Mouse (Mus musculus) C2C12 (cell line): ENCODE results near the gene Lrrc8b. TPM values are rescaled to one million over a fixed set of nuclear protein-coding genes. Genes with fewer than 3 reads are reported as not detected.

Experiments
- H3K27me3 ChIP-seq: one replicate; pipeline ENCODE4 v1.6.1; 2011; ENCODE audit not compliant: control insufficient read depth, insufficient read depth, insufficient read length
- H3K36me3 ChIP-seq: one replicate; pipeline ENCODE4 v1.6.1; 2011; ENCODE audit not compliant: control insufficient read depth, insufficient read depth
- H3K4me3 ChIP-seq: one replicate; pipeline ENCODE4 v1.5.1; 2011; ENCODE audit warnings: mild to moderate bottlenecking, control low read depth; ENCODE audit not compliant: poor library complexity, insufficient read depth, severe bottlenecking
- H3K79me2 ChIP-seq: one replicate; pipeline ENCODE4 v1.6.1; 2011; ENCODE audit not compliant: control insufficient read depth, insufficient read depth
- H3K79me3 ChIP-seq: one replicate; pipeline ENCODE4 v1.6.1; 2011; ENCODE audit warnings: low read depth, control low read depth
- H3ac ChIP-seq: one replicate; pipeline ENCODE3; 2011; ENCODE audit warnings: low read depth; ENCODE audit not compliant: control insufficient read depth, insufficient read length
- CEBPB ChIP-seq: IDR thresholded peaks from one replicate; pipeline ENCODE4 v1.6.1; 2011; ENCODE audit warnings: low read depth, mild to moderate bottlenecking, control low read depth, moderate library complexity
- CTCF ChIP-seq: IDR thresholded peaks from one replicate; pipeline ENCODE4 v1.5.1; 2011; ENCODE audit not compliant: control insufficient read depth, insufficient read depth, insufficient read length
- FOSL1 ChIP-seq: IDR thresholded peaks from one replicate; pipeline ENCODE4 v1.8.0; 2011; ENCODE audit warnings: mild to moderate bottlenecking, low read length; ENCODE audit not compliant: poor library complexity, insufficient read depth, severe bottlenecking
- MAX ChIP-seq: IDR thresholded peaks from one replicate; pipeline ENCODE4 v1.6.1; 2011; ENCODE audit warnings: mild to moderate bottlenecking, control low read depth
- MYOD1 ChIP-seq: IDR thresholded peaks from one replicate; pipeline ENCODE4 v1.6.1; 2011; ENCODE audit warnings: low read depth; ENCODE audit not compliant: control insufficient read depth, insufficient read length
- MYOG ChIP-seq: IDR thresholded peaks from one replicate; pipeline ENCODE4 v1.6.1; 2011; ENCODE audit not compliant: control insufficient read depth, insufficient read length; ENCODE audit errors: extremely low read depth
- USF1 ChIP-seq: IDR thresholded peaks from one replicate; pipeline ENCODE4 v1.6.1; 2011; ENCODE audit warnings: low read depth, mild to moderate bottlenecking, control low read depth, moderate library complexity
- polyA plus RNA-seq: library from polyadenylated mRNA; unstranded; fragments of >200 nt; fragmentation: generic; extraction: Trizol; gene quantifications from one replicate; pipeline ENCODE4 v1.2.1, GENCODE M21; 2012; ENCODE audit warnings: missing spikeins

The Lrrc8b gene
- polyA plus RNA-seq, 1 experiment, result 6.0 TPM

DNA sequence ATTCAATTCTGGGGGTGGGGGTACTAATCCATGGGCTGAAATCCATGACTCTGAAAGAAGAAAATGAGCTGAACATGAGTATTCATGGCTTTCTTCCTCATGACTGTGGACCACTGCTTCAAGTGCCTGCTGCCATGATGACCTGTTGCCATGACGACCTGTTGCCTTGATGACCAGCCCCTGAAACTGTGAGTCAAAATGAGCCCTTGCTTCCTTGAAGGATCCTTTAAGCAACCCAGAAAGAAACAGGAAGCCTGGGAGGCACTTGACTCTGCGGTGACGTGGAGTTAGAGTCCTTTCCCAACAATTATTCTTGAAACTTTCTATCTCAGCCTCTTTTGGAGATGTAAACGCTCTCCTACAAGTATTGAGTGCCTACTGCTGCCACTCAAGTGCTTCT lies 80.6 kb downstream of the Lrrc8b start:
- Histone ChIP-seq H3K36me3 (no peaks in the 10 kb centered on the region), H3K79me2 (no peaks in the 10 kb centered on the region), H3K27me3 (no peaks in the 10 kb centered on the region), H3K4me3 (no peak overlapping the region), H3ac (no peak overlapping the region), H3K79me3 (no peaks in the 10 kb centered on the region)
- TF ChIP-seq CTCF (no peak), MYOG (no peak), MAX (no peak), MYOD1 (no peak), FOSL1 (no peak), CEBPB (no peak), USF1 (no peak)

DNA sequence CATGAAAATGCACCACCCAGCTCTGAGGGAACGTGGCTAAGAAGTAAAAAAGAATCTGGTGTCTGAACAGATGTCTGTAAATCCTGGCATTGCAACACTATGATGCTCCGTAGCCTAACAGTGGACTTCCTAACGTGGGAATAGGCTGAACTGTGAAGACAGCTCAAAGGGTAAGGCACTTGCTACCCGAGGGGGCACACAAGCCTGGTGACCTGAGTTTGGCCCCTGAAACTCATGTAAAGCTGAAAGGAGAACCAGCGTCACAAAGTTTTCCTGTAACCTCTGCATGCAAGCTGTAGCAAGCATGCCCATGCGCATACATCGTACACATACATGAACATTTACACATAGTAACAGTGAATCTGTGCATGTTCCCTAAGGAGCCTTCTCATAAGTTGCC lies 81.0 kb downstream of the Lrrc8b start:
- H3K36me3 ChIP-seq, result no peaks in the 10 kb centered on the region
- H3K79me2 ChIP-seq, result no peaks in the 10 kb centered on the region
- no peak overlapping the region for H3ac ChIP-seq
- H3K79me3 ChIP-seq, result no peaks in the 10 kb centered on the region
- no peaks in the 10 kb centered on the region for H3K27me3 ChIP-seq
- TF ChIP-seq CTCF (no peak), MAX (no peak), MYOD1 (no peak), CEBPB (no peak), USF1 (no peak), MYOG (no peak), FOSL1 (no peak)
- H3K4me3 ChIP-seq, result no peak overlapping the region

DNA sequence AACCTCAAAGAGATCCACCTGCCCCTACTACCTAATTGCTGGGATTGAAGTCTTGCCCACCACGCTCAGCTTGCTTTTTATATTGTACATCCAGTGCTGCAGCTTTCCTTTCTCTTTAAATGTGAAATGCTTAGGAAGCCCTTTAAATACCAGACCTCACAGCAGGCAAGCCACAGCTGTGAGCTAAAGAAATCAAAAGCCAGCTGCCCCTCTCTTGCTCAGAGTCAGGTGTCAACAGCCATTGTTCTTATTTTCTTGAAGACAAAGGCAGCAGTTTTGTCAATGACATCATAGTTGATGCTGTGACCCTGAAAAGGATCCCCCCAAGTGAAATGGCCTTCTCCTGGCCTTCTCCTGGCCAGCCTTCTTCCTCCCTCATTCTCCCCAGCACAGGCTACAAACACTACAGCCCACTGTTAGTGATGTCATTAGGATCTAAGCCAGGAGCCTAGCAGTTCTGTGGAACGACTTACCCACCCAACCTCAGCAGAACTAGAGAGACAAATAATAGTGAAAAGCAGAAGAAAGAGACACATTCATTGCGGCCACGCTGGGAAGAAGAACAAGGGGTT lies 82.9 kb downstream of the Lrrc8b start:
- Histone ChIP-seq H3ac (no peak overlapping the region), H3K79me2 (no peaks in the 10 kb centered on the region), H3K27me3 (no peaks in the 10 kb centered on the region), H3K36me3 (no peaks in the 10 kb centered on the region), H3K79me3 (no peaks in the 10 kb centered on the region), H3K4me3 (no peak overlapping the region)
- TF ChIP-seq MYOG (no peak), MAX (no peak), USF1 (no peak), CEBPB (no peak), MYOD1 (no peak), FOSL1 (no peak), CTCF (no peak)

DNA sequence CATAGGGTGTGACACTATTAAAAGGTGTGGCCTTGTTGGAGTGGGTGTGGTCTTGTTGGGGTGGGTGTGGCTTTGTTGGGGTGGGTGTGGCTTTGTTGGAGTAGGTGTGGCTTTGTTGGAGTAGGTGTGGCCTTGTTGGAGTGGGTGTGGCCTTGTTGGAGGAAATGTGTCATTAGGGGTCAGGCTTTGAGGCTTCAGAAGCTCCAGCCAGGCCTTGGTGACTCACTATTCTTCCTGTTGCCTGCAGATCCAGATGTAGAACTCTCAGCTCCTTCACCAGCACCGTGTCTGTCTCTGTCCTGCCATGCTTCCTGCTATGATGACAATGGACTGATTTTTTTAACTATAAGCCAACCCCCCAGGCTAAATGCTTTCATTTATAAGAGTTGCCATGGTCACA lies 83.8 kb downstream of the Lrrc8b start:
- Histone ChIP-seq H3K79me3 (no peaks in the 10 kb centered on the region), H3K79me2 (no peaks in the 10 kb centered on the region), H3K27me3 (no peaks in the 10 kb centered on the region), H3ac (no peak overlapping the region), H3K4me3 (no peak overlapping the region), H3K36me3 (no peaks in the 10 kb centered on the region)
- TF ChIP-seq CEBPB, result no peak
- TF ChIP-seq FOSL1, result no peak
- TF ChIP-seq USF1, result no peak

DNA sequence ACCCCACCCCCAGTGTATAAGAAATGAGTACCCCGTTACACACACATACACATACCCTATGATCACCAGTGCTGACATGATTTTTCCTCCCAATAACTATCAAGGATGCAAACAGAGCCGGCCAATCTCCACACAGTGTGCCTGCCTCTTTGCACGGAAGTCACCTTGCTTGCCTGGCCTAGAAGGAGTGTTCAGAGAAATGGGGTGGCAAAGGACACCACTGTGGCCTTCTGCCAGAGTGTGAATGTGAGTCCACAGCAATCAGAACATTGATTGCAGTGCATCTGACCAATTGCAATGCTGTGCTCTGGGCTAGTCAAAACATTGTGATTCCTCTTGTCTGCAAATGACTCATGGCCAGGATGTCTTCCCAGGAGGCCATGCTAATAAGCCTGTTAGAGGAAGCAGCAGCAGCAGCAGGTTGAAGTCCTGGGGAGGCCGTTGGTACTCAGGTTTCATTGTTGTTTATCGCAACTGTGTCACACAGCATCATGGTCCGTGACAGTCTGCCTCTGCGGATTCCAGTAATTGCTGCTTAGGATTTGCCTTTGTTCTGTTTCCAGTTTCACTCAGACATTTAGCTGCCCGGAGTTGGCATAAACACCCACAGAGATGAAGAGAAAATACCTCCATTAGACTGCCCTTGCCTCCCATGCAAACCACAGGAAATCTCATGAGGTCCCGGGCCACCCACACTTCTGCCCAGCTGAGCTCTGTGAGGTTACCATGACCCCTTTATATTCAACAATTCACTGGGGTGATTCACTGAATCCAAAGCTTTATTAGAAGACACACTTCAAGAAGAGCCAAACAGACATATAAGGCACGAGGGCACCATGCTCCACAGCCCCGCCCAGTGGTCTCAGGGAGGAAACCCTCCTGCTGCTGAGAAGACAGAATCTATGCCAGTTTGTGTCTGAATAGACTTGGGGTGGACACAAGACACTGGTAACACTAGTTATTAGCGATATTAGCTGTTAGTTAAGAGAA lies 84.9 kb downstream of the Lrrc8b start:
- H3K36me3 ChIP-seq, result no peaks in the 10 kb centered on the region
- no peaks in the 10 kb centered on the region for H3K79me2 ChIP-seq
- TF ChIP-seq MYOG, result no peak
- TF ChIP-seq MYOD1, result peak; percentile 10
- TF ChIP-seq MAX, result peak; percentile 23
- no peak for TF ChIP-seq CEBPB
- peak; percentile 25 for TF ChIP-seq CTCF
- no peak for TF ChIP-seq USF1
- peak; percentile 1 for TF ChIP-seq FOSL1
- no peak overlapping the region for H3K4me3 ChIP-seq
- no peak overlapping the region for H3ac ChIP-seq
- no peaks in the 10 kb centered on the region for H3K79me3 ChIP-seq
- H3K27me3 ChIP-seq, result no peaks in the 10 kb centered on the region

DNA sequence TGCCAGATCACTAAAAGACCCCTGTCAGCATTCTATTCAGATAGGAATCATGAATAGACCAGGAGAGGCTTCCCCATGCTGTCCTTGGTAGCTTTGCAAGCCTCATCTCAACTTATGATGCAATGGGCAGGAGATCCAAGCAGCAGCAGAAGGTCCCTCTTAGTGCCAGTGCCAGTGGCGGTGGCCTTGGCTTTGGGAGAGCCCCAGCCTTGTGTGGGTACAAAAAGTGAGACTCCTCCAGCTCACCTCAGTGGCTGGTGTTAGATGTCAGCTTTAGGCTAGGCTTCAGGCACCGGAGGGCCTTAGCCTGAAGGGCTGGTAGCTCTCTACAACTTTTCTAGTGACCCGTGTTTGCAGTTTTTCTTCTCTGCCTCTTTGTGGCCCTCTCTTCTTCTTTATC lies 85.6 kb downstream of the Lrrc8b start:
- no peaks in the 10 kb centered on the region for H3K79me2 ChIP-seq
- H3ac ChIP-seq, result no peak overlapping the region
- H3K79me3 ChIP-seq, result no peaks in the 10 kb centered on the region
- H3K36me3 ChIP-seq, result no peaks in the 10 kb centered on the region
- H3K4me3 ChIP-seq, result no peak overlapping the region
- TF ChIP-seq MYOD1 (no peak), CEBPB (no peak), CTCF (no peak), FOSL1 (no peak), MYOG (no peak), MAX (no peak), USF1 (no peak)
- no peaks in the 10 kb centered on the region for H3K27me3 ChIP-seq
